Mouse (Mus musculus): ENCODE data around the gene Gm49388. TPM values are rescaled to one million over a fixed set of nuclear protein-coding genes. Genes with fewer than 3 reads are reported as not detected.

Gm49388 gene
- polyA plus RNA-seq, 1 experiment from 2014 or later, result 0.64 TPM

DNA sequence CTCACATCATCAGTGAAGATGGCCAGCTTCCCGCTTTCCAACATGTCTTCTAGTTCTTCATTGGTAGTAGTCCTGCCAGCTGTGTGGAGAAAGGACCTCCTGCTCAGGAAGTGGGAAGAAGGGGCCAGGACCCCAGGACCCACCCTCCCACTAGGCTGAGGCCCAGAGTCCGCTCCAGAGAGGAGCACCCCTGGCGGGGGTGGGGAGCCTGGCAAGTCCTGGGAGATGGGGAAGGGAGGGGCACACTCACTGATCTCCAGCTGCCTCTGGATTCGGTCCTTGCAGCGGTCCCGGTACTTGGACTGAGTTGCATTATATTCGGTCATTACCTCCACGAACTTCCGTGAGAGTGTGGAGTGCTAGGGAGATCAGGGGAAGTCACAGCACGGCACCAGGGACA lies 25.2 kb downstream of the Gm49388 start:
- Histone ChIP-seq H3K9me3 (ENCODE audit: control insufficient read depth, low read length) (no peaks in the 10 kb centered on the region), H3K9ac (replicated peaks; ENCODE audit: low read depth, low read length) (no peak overlapping the region), H3K36me3 (ENCODE audit: control insufficient read depth, insufficient read depth, low read length) (peaks cover 21% of the 10 kb centered on the region), H3K27me3 (ENCODE audit: control insufficient read depth, insufficient read depth, low read length) (no peaks in the 10 kb centered on the region), H3K4me2 (ENCODE audit: low read depth, low read length) (no peak overlapping the region), H3K27ac (ENCODE audit: low read depth, low read length) (no peak overlapping the region), H3K4me3 (ENCODE audit: low read depth, low read length) (no peak overlapping the region), H3K4me1 (ENCODE audit: control insufficient read depth, insufficient read depth, low read length) (no peaks in the 10 kb centered on the region)
- WGBS, result 85% methylated on average over 10 of the region's 10 CpGs
- ATAC-seq (ENCODE audit: low read depth), result no peak

GRCm38 (mm10) chr7:127811240-127811639 lies 25.8 kb downstream of the Gm49388 start:
- Histone ChIP-seq H3K4me1 (ENCODE audit: control insufficient read depth, insufficient read depth, low read length) (no peaks in the 10 kb centered on the region), H3K4me3 (ENCODE audit: low read depth, low read length) (no peak overlapping the region), H3K4me2 (ENCODE audit: low read depth, low read length) (no peak overlapping the region), H3K27ac (ENCODE audit: low read depth, low read length) (no peak overlapping the region), H3K27me3 (ENCODE audit: control insufficient read depth, insufficient read depth, low read length) (no peaks in the 10 kb centered on the region), H3K9ac (replicated peaks; ENCODE audit: low read depth, low read length) (no peak overlapping the region), H3K9me3 (ENCODE audit: control insufficient read depth, low read length) (no peaks in the 10 kb centered on the region), H3K36me3 (ENCODE audit: control insufficient read depth, insufficient read depth, low read length) (peaks cover 21% of the 10 kb centered on the region)
- no peak for ATAC-seq (ENCODE audit: low read depth)
- 82% methylated on average over 4 of the region's 4 CpGs for WGBS

DNA sequence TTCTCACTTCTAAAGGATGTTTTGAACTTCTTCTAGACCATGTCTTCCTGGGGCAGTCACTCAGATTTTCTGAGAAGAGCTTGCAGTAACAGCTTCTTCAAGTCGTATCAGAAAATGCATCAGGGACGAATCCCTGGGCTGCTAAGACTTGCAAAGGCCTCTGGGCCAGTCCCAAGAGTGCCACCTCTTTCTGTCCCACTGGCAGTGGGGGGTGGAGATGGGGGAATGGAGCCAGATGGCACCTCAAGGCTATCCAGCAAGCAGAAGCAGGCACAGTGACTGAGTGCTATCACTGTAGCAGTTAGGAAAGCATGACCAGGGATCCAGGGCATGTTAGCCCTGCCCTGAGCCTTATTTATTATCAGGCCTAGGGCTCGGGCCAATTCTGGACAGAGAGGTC lies 26.9 kb downstream of the Gm49388 start:
- Histone ChIP-seq H3K9me3 (ENCODE audit: control insufficient read depth, low read length) (no peaks in the 10 kb centered on the region), H3K4me3 (ENCODE audit: low read depth, low read length) (no peak overlapping the region), H3K27ac (ENCODE audit: low read depth, low read length) (no peak overlapping the region), H3K27me3 (ENCODE audit: control insufficient read depth, insufficient read depth, low read length) (no peaks in the 10 kb centered on the region), H3K36me3 (ENCODE audit: control insufficient read depth, insufficient read depth, low read length) (peaks cover 20% of the 10 kb centered on the region), H3K4me2 (ENCODE audit: low read depth, low read length) (no peak overlapping the region), H3K4me1 (ENCODE audit: control insufficient read depth, insufficient read depth, low read length) (no peaks in the 10 kb centered on the region), H3K9ac (replicated peaks; ENCODE audit: low read depth, low read length) (no peak overlapping the region)
- no peak for ATAC-seq (ENCODE audit: low read depth)
- 89% methylated on average over 3 of the region's 3 CpGs for whole genome bisulfite sequencing

GRCm38 (mm10) chr7:127813821-127814220 lies 28.4 kb downstream of the Gm49388 start:
- no peaks in the 10 kb centered on the region for H3K9me3 ChIP-seq (ENCODE audit: control insufficient read depth, low read length)

DNA sequence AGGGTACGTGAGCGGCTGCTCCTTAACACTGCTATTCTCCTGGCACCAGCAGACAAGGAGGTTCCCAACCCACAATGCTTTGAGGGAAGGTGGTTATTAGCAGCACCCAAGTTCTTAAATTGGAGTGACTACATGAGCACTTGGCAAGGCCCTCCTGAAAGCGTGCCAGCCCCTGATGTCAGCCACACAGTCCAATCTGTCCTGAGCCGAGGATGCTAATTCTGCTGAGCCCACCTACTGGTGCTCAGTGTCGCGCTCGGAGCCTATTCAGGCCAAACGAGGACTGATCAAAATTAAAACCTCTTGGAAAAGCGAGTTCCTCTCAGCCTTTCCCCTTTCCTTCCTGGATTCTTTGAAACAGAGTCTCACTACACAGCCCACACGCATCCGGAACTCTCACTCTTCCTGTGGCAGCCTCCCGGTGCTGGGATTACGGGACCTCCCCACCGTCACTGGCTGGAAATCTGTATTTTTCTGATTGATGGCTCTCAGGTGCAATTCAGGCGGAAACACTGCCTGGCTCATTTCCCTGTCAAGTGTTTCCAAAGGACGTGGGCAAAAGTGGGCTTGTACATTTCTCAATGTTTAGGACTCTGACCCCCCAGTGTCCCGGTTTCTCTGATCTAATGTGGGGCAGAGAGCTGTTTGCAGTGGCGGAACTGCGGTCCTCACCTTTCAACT lies 29.0 kb downstream of the Gm49388 start:
- Histone ChIP-seq H3K27ac (ENCODE audit: low read depth, low read length) (no peak overlapping the region), H3K36me3 (ENCODE audit: control insufficient read depth, insufficient read depth, low read length) (peaks cover 15% of the 10 kb centered on the region), H3K4me1 (ENCODE audit: control insufficient read depth, insufficient read depth, low read length) (no peaks in the 10 kb centered on the region), H3K27me3 (ENCODE audit: control insufficient read depth, insufficient read depth, low read length) (no peaks in the 10 kb centered on the region), H3K9me3 (ENCODE audit: control insufficient read depth, low read length) (no peaks in the 10 kb centered on the region), H3K9ac (replicated peaks; ENCODE audit: low read depth, low read length) (no peak overlapping the region), H3K4me3 (ENCODE audit: low read depth, low read length) (no peak overlapping the region), H3K4me2 (ENCODE audit: low read depth, low read length) (no peak overlapping the region)
- ATAC-seq (ENCODE audit: low read depth), result no peak
- 84% methylated on average over 19 of the region's 19 CpGs for WGBS

More at GRCm38 (mm10) chr7:127813821-127814220, 28.4 kb downstream of the Gm49388 start:
- Histone ChIP-seq H3K27me3 (ENCODE audit: control insufficient read depth, insufficient read depth, low read length) (no peaks in the 10 kb centered on the region), H3K4me3 (ENCODE audit: low read depth, low read length) (no peak overlapping the region), H3K4me2 (ENCODE audit: low read depth, low read length) (no peak overlapping the region), H3K27ac (ENCODE audit: low read depth, low read length) (no peak overlapping the region), H3K36me3 (ENCODE audit: control insufficient read depth, insufficient read depth, low read length) (peaks cover 15% of the 10 kb centered on the region), H3K9ac (replicated peaks; ENCODE audit: low read depth, low read length) (no peak overlapping the region), H3K4me1 (ENCODE audit: control insufficient read depth, insufficient read depth, low read length) (no peaks in the 10 kb centered on the region)
- WGBS, result 82% methylated on average over 4 of the region's 4 CpGs
- no peak for ATAC-seq (ENCODE audit: low read depth)

DNA sequence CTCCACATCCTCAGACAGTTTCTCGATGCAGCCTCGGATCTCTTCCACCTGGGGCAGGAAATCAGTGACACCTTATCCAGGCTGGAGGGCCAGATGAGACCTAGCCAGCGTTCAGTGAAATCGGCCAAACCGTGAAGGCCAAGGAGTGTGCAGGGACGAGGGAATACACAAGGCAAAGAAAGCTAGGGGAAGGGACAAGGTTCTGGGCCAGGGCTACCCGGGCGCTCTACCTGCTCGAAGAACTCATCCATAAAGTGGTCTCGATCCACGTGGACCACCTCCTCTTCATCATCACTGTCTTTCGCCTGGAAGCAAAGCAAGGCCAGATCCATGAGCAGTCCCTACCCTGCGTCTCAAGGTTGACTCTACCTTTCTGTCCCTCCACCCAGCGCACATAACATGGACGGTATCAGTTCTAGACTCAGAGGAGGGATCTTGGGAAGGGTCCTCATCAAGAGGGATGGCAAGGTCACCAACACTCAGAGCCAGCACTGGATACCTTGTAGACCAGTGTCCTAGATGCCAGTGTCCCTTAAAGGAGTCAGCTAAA lies 29.8 kb downstream of the Gm49388 start:
- Histone ChIP-seq H3K4me1 (ENCODE audit: control insufficient read depth, insufficient read depth, low read length) (no peaks in the 10 kb centered on the region), H3K9me3 (ENCODE audit: control insufficient read depth, low read length) (no peaks in the 10 kb centered on the region), H3K4me2 (ENCODE audit: low read depth, low read length) (no peak overlapping the region), H3K9ac (replicated peaks; ENCODE audit: low read depth, low read length) (no peak overlapping the region), H3K27me3 (ENCODE audit: control insufficient read depth, insufficient read depth, low read length) (no peaks in the 10 kb centered on the region), H3K36me3 (ENCODE audit: control insufficient read depth, insufficient read depth, low read length) (peaks cover 15% of the 10 kb centered on the region), H3K4me3 (ENCODE audit: low read depth, low read length) (no peak overlapping the region), H3K27ac (ENCODE audit: low read depth, low read length) (no peak overlapping the region)
- WGBS, result 92% methylated on average over 15 of the region's 15 CpGs
- no peak for ATAC-seq (ENCODE audit: low read depth)

- H3K4me3 ChIP-seq (ENCODE audit: low read depth, low read length), result no peak overlapping the region
- H3K4me1 ChIP-seq (ENCODE audit: control insufficient read depth, insufficient read depth, low read length), result no peaks in the 10 kb centered on the region
- WGBS, result 70% methylated on average over 15 of the region's 15 CpGs
- no peaks in the 10 kb centered on the region for H3K27me3 ChIP-seq (ENCODE audit: control insufficient read depth, insufficient read depth, low read length)
- H3K9me3 ChIP-seq (ENCODE audit: control insufficient read depth, low read length), result no peaks in the 10 kb centered on the region
- no peak overlapping the region for H3K4me2 ChIP-seq (ENCODE audit: low read depth, low read length)
- H3K36me3 ChIP-seq (ENCODE audit: control insufficient read depth, insufficient read depth, low read length), result peaks cover 15% of the 10 kb centered on the region
- H3K9ac ChIP-seq (replicated peaks; ENCODE audit: low read depth, low read length), result no peak overlapping the region
- no peak overlapping the region for H3K27ac ChIP-seq (ENCODE audit: low read depth, low read length)
- ATAC-seq (ENCODE audit: low read depth), result no peak
These were observed 30.8 kb downstream of the Gm49388 start for GRCm38 (mm10) chr7:127815954-127816821.

DNA sequence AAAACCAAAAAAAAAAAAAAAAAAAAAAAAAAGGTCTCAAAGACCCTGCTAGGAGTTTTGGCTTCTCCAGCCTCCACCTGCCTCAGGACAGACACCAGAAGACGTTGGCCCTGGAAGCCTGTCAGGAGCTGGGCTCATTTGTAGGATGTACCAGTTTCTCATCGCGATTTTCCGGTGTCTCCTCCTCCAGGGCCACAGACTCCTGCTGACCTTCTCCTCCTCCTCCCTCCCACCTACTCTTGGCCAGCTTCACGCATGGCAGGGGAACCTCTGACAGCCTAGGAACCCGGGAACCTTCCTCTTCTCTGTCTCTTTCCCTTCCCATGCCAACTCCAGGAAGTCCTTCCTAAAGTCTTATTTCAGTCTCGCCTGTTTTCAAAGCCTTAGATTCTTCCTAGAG lies 31.6 kb downstream of the Gm49388 start:
- whole genome bisulfite sequencing, result 83% methylated on average over 7 of the region's 7 CpGs
- H3K36me3 ChIP-seq (ENCODE audit: control insufficient read depth, insufficient read depth, low read length), result peaks cover 15% of the 10 kb centered on the region
- no peaks in the 10 kb centered on the region for H3K4me1 ChIP-seq (ENCODE audit: control insufficient read depth, insufficient read depth, low read length)
- no peak overlapping the region for H3K4me3 ChIP-seq (ENCODE audit: low read depth, low read length)
- ATAC-seq (ENCODE audit: low read depth), result no peak
- no peak overlapping the region for H3K4me2 ChIP-seq (ENCODE audit: low read depth, low read length)
- no peak overlapping the region for H3K27ac ChIP-seq (ENCODE audit: low read depth, low read length)
- H3K9me3 ChIP-seq (ENCODE audit: control insufficient read depth, low read length), result no peaks in the 10 kb centered on the region
- no peak overlapping the region for H3K9ac ChIP-seq (replicated peaks; ENCODE audit: low read depth, low read length)
- no peaks in the 10 kb centered on the region for H3K27me3 ChIP-seq (ENCODE audit: control insufficient read depth, insufficient read depth, low read length)

- no peak for ATAC-seq (ENCODE audit: low read depth)
These were observed 32.4 kb downstream of the Gm49388 start for GRCm38 (mm10) chr7:127817776-127818175.

More at GRCm38 (mm10) chr7:127817776-127818175, 32.4 kb downstream of the Gm49388 start:
- Histone ChIP-seq H3K27ac (ENCODE audit: low read depth, low read length) (no peak overlapping the region), H3K9ac (replicated peaks; ENCODE audit: low read depth, low read length) (no peak overlapping the region), H3K27me3 (ENCODE audit: control insufficient read depth, insufficient read depth, low read length) (no peaks in the 10 kb centered on the region), H3K4me2 (ENCODE audit: low read depth, low read length) (no peak overlapping the region), H3K9me3 (ENCODE audit: control insufficient read depth, low read length) (no peaks in the 10 kb centered on the region), H3K4me3 (ENCODE audit: low read depth, low read length) (no peak overlapping the region), H3K36me3 (ENCODE audit: control insufficient read depth, insufficient read depth, low read length) (peaks cover 15% of the 10 kb centered on the region), H3K4me1 (ENCODE audit: control insufficient read depth, insufficient read depth, low read length) (peaks cover under 1% of the 10 kb centered on the region)
- 94% methylated on average over 5 of the region's 5 CpGs for WGBS
